Mouse (Mus musculus): ENCODE measurements around the gene Il4.

The Il4 gene

GRCm38 (mm10) chr11:53624124-53624523, 5.7 kb upstream of the Il4 start:
- ATAC-seq (ENCODE audit: low TSS enrichment), result no peak

GRCm38 (mm10) chr11:53623573-53623972, 5.1 kb upstream of the Il4 start:
- no peak for ATAC-seq (ENCODE audit: low TSS enrichment)

GRCm38 (mm10) chr11:53622440-53622806, 4.0 kb upstream of the Il4 start:
- ATAC-seq (ENCODE audit: low TSS enrichment), result no peak

GRCm38 (mm10) chr11:53621582-53622439, 3.3 kb upstream of the Il4 start:
- no peak for ATAC-seq (ENCODE audit: low TSS enrichment)

GRCm38 (mm10) chr11:53620094-53620493, 1.6 kb upstream of the Il4 start:
- ATAC-seq (ENCODE audit: low TSS enrichment), result no peak

- ATAC-seq (ENCODE audit: low TSS enrichment), result no peak
Observed at GRCm38 (mm10) chr11:53619428-53619827, 959 bp upstream of the Il4 start.

GRCm38 (mm10) chr11:53617562-53618109, 833 bp downstream of the Il4 start:
- no peak for ATAC-seq (ENCODE audit: low TSS enrichment)

GRCm38 (mm10) chr11:53616748-53617558, 1.5 kb downstream of the Il4 start:
- ATAC-seq (ENCODE audit: low TSS enrichment), result no peak

GRCm38 (mm10) chr11:53615575-53615974, 2.9 kb downstream of the Il4 start:
- ATAC-seq (ENCODE audit: low TSS enrichment), result no peak

GRCm38 (mm10) chr11:53615172-53615571, 3.3 kb downstream of the Il4 start:
- ATAC-seq (ENCODE audit: low TSS enrichment), result no peak

- no peak for ATAC-seq (ENCODE audit: low TSS enrichment)
Observed at GRCm38 (mm10) chr11:53609672-53610071, 8.8 kb downstream of the Il4 start.

GRCm38 (mm10) chr11:53609231-53609630, 9.2 kb downstream of the Il4 start:
- no peak for ATAC-seq (ENCODE audit: low TSS enrichment)

- no peak; the same call in 1 of the 2 replicates for ATAC-seq (ENCODE audit: low TSS enrichment)
Observed at GRCm38 (mm10) chr11:53605609-53606008, 12.9 kb downstream of the Il4 start.

GRCm38 (mm10) chr11:53604983-53605382, 13.5 kb downstream of the Il4 start:
- ATAC-seq (ENCODE audit: low TSS enrichment), result no peak

GRCm38 (mm10) chr11:53591116-53591515, 27.4 kb downstream of the Il4 start:
- no peak for ATAC-seq (ENCODE audit: low TSS enrichment)

- ATAC-seq (ENCODE audit: low TSS enrichment), result no peak
Observed at GRCm38 (mm10) chr11:53590368-53590768, 28.1 kb downstream of the Il4 start.

GRCm38 (mm10) chr11:53588279-53588678, 30.2 kb downstream of the Il4 start:
- ATAC-seq (ENCODE audit: low TSS enrichment), result no peak

GRCm38 (mm10) chr11:53585510-53585909, 33.0 kb downstream of the Il4 start:
- ATAC-seq (ENCODE audit: low TSS enrichment), result no peak

- peak; percentile 78; the same call in 1 of the 2 replicates for ATAC-seq (ENCODE audit: low TSS enrichment)
Observed at GRCm38 (mm10) chr11:53584849-53585248, 33.6 kb downstream of the Il4 start.

GRCm38 (mm10) chr11:53583151-53583550, 35.3 kb downstream of the Il4 start:
- no peak for ATAC-seq (ENCODE audit: low TSS enrichment)

GRCm38 (mm10) chr11:53580562-53580961, 37.9 kb downstream of the Il4 start:
- ATAC-seq (ENCODE audit: low TSS enrichment), result no peak

GRCm38 (mm10) chr11:53567224-53568014, 51.0 kb downstream of the Il4 start, which contains the start of gene Kif3a:
Gene Kif3a (plus strand): TSS chr11:53567379.
- peak; percentile 97 for ATAC-seq (ENCODE audit: low TSS enrichment)
